In genomic region chr11:70911323-70911722, GRCm38 (mm10) we compare ENCODE assay signal across 24 mouse cellular contexts.
"Had no signal": no experiment of that assay in that cellular context is flagged by ENCODE, and none has a peak within 500 bp of the region (broad histone marks: within the 10 kb centered on the region; RNA-seq: fewer than 3 reads in every experiment).

No protein-coding gene starts in this region.

- H3K4me2 ChIP-seq: limb, embryonic 13.5 days; liver, embryonic 12.5 days; liver, embryonic 15.5 days; midbrain, embryonic 13.5 days; neural tube, embryonic 13.5 days; stomach, embryonic 15.5 days had no signal

- H3K4me3 ChIP-seq: layer of hippocampus, adult 2 months; limb, embryonic 10.5 days; limb, embryonic 13.5 days; liver, embryonic 12.5 days; liver, embryonic 15.5 days; megakaryocyte, embryonic 14.5 days; midbrain, embryonic 10.5 days; midbrain, embryonic 13.5 days; myocyte; neural tube, embryonic 13.5 days; stomach, embryonic 15.5 days had no signal

- ATAC-seq: liver, embryonic 12.5 days; midbrain, embryonic 13.5 days; midbrain, embryonic 16.5 days had no signal

- H3K9me3 ChIP-seq: limb, embryonic 10.5 days; limb, embryonic 13.5 days; liver, embryonic 12.5 days; liver, embryonic 15.5 days; megakaryocyte, embryonic 14.5 days; midbrain, embryonic 10.5 days; midbrain, embryonic 13.5 days; neural tube, embryonic 13.5 days; stomach, embryonic 15.5 days had no signal

- H3K27ac ChIP-seq: layer of hippocampus, adult 2 months; limb, embryonic 10.5 days; limb, embryonic 13.5 days; liver, embryonic 12.5 days; liver, embryonic 15.5 days; midbrain, embryonic 10.5 days; midbrain, embryonic 13.5 days; neural tube, embryonic 13.5 days; stomach, embryonic 15.5 days had no signal

- DNase-seq: kidney, adult 18-20 months; kidney, adult 9 months; kidney, postnatal 14 days; kidney, postnatal 4 days; layer of hippocampus, adult 9-11 months; liver; lung, adult 2 months; lung, postnatal 14 days; lung, postnatal 4 days; retina, postnatal 1 day; right cerebral cortex, postnatal 25 days; thymus, postnatal 25 days had no signal

- H3K4me1 ChIP-seq: limb, embryonic 10.5 days; limb, embryonic 13.5 days; liver, embryonic 12.5 days; liver, embryonic 15.5 days; midbrain, embryonic 10.5 days; midbrain, embryonic 13.5 days; neural tube, embryonic 13.5 days; stomach, embryonic 15.5 days had no signal

- H3K27me3 ChIP-seq: limb, embryonic 13.5 days; liver, embryonic 12.5 days; liver, embryonic 15.5 days; megakaryocyte, embryonic 14.5 days; midbrain, embryonic 13.5 days; neural tube, embryonic 13.5 days; stomach, embryonic 15.5 days had no signal

- H3K9ac ChIP-seq: limb, embryonic 13.5 days; liver, embryonic 12.5 days; liver, embryonic 15.5 days; midbrain, embryonic 13.5 days; neural tube, embryonic 13.5 days; stomach, embryonic 15.5 days had no signal
